Mouse (Mus musculus): ENCODE data around the gene Samd8. TPM values are rescaled to one million over a fixed set of nuclear protein-coding genes. Genes with fewer than 3 reads are reported as not detected.

Samd8 gene
- polyA plus RNA-seq, 1 experiment: 0.47 TPM

- no peaks in the 10 kb centered on the region for H3K36me3 ChIP-seq (ENCODE audit: control insufficient read depth)
- TF ChIP-seq TAL1 (IDR thresholded peaks at IDR 0.05; ENCODE audit: low read length) (no peak), GATA1 (IDR thresholded peaks at IDR 0.05; ENCODE audit: low read length) (no peak)
- H3K4me1 ChIP-seq (ENCODE audit: control insufficient read depth): no peaks in the 10 kb centered on the region
- H3K4me3 ChIP-seq (replicated peaks): no peak overlapping the region
- no peaks in the 10 kb centered on the region; the same call in 1 of the 2 replicates for H3K27me3 ChIP-seq (ENCODE audit: control insufficient read depth)
- H3K9me3 ChIP-seq (ENCODE audit: control insufficient read depth, low read length): no peaks in the 10 kb centered on the region
Measured at GRCm38 (mm10) chr14:21719646-21720383, 30.5 kb upstream of the Samd8 start.

- Histone ChIP-seq H3K9me3 (ENCODE audit: control insufficient read depth, low read length) (no peaks in the 10 kb centered on the region), H3K4me1 (ENCODE audit: control insufficient read depth) (no peaks in the 10 kb centered on the region), H3K27me3 (ENCODE audit: control insufficient read depth) (no peaks in the 10 kb centered on the region; the same call in 1 of the 2 replicates), H3K4me3 (replicated peaks) (no peak overlapping the region), H3K36me3 (ENCODE audit: control insufficient read depth) (no peaks in the 10 kb centered on the region)
- TF ChIP-seq TAL1 (IDR thresholded peaks at IDR 0.05; ENCODE audit: low read length) (no peak), GATA1 (IDR thresholded peaks at IDR 0.05; ENCODE audit: low read length) (no peak)
Measured at GRCm38 (mm10) chr14:21720430-21721205, 29.7 kb upstream of the Samd8 start.

- Histone ChIP-seq H3K27me3 (ENCODE audit: control insufficient read depth) (no peaks in the 10 kb centered on the region; the same call in 1 of the 2 replicates), H3K9me3 (ENCODE audit: control insufficient read depth, low read length) (no peaks in the 10 kb centered on the region), H3K36me3 (ENCODE audit: control insufficient read depth) (no peaks in the 10 kb centered on the region), H3K4me3 (replicated peaks) (no peak overlapping the region), H3K4me1 (ENCODE audit: control insufficient read depth) (no peaks in the 10 kb centered on the region)
- TF ChIP-seq GATA1 (IDR thresholded peaks at IDR 0.05; ENCODE audit: low read length) (no peak), TAL1 (IDR thresholded peaks at IDR 0.05; ENCODE audit: low read length) (no peak)
Measured at GRCm38 (mm10) chr14:21722021-21722698, 28.2 kb upstream of the Samd8 start.

- peaks cover 4% of the 10 kb centered on the region for H3K9me3 ChIP-seq (ENCODE audit: control insufficient read depth, low read length)
- no peak for TF ChIP-seq GATA1 (IDR thresholded peaks at IDR 0.05; ENCODE audit: low read length)
- no peak for TF ChIP-seq TAL1 (IDR thresholded peaks at IDR 0.05; ENCODE audit: low read length)
- no peak overlapping the region for H3K4me3 ChIP-seq (replicated peaks)
- H3K4me1 ChIP-seq (ENCODE audit: control insufficient read depth): peaks cover 4% of the 10 kb centered on the region
- no peaks in the 10 kb centered on the region for H3K36me3 ChIP-seq (ENCODE audit: control insufficient read depth)
- H3K27me3 ChIP-seq (ENCODE audit: control insufficient read depth): no peaks in the 10 kb centered on the region
Measured at GRCm38 (mm10) chr14:21729031-21729732, 21.1 kb upstream of the Samd8 start.

- TF ChIP-seq GATA1 (IDR thresholded peaks at IDR 0.05; ENCODE audit: low read length): no peak
- TF ChIP-seq TAL1 (IDR thresholded peaks at IDR 0.05; ENCODE audit: low read length): no peak
- Histone ChIP-seq H3K36me3 (ENCODE audit: control insufficient read depth) (no peaks in the 10 kb centered on the region), H3K9me3 (ENCODE audit: control insufficient read depth, low read length) (peaks cover 4% of the 10 kb centered on the region)
Measured at GRCm38 (mm10) chr14:21729936-21730335, 20.4 kb upstream of the Samd8 start.

DNA sequence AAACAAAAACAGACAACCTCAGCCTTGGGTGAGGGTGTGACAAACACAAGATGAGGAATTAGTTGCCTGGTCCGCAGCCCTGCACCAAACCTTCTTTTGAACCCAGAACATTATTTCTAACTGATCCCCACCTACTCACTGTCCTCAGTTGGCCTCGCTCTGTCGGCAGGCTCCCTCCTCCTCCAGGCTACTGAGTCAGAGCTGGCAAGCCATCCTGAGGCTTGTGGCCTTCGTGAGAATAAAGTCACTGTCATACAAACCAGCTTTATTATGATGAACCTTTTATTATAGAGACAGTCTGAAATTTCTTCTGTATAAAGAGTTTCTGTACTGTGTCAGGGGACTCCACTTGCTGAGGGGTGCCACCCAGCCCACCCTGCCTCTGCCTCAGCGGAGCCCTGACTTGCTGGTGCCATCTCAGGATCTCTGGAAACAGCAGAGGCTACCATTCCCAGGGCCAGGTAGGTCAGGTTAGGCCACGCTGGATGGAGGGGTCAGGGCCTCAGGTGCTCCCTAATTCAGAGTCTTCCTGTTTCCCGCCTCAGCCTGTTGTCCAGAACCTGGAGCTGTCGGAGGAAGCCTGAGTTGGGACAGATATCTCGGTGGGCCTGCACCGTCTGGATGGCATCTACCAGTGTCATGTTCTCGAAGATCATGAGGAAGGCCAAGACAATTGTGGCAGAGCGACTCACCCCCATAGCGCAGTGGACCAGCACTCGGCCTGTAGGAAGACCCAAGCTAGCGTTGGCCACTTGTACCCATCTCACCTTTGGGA, 17.0 kb upstream of the Samd8 start:
- H3K27me3 ChIP-seq (ENCODE audit: control insufficient read depth): no peaks in the 10 kb centered on the region
- H3K4me3 ChIP-seq (replicated peaks): no peak overlapping the region
- no peaks in the 10 kb centered on the region for H3K36me3 ChIP-seq (ENCODE audit: control insufficient read depth)
- TF ChIP-seq TAL1 (IDR thresholded peaks at IDR 0.05; ENCODE audit: low read length) (no peak), GATA1 (IDR thresholded peaks at IDR 0.05; ENCODE audit: low read length) (no peak)
- peaks cover 4% of the 10 kb centered on the region for H3K4me1 ChIP-seq (ENCODE audit: control insufficient read depth)
- peaks cover 4% of the 10 kb centered on the region for H3K9me3 ChIP-seq (ENCODE audit: control insufficient read depth, low read length)

More at GRCm38 (mm10) chr14:21729936-21730335, 20.4 kb upstream of the Samd8 start:
- Histone ChIP-seq H3K4me3 (replicated peaks) (no peak overlapping the region), H3K4me1 (ENCODE audit: control insufficient read depth) (peaks cover 4% of the 10 kb centered on the region), H3K27me3 (ENCODE audit: control insufficient read depth) (no peaks in the 10 kb centered on the region)

DNA sequence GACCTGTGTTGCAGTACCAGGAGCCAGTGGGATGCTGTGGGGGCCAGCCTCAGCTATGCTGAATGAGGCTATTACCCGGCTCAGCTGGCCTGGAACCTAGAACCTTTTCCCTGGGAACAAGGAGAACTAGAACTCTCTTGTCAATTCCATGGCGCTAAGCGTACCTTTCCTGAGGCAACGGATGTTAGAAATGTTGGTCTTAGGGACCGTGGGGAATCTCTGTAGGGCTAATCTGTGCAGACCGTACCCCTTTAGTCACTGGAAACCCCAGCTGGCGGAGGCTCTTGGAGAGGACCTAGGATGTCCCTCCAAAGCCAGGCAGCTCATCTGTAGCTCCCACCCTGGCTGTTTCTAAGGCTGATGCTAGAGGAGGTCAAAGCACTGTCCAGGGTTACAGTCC, 10.0 kb upstream of the Samd8 start:
- H3K4me3 ChIP-seq (replicated peaks): no peak overlapping the region
- no peaks in the 10 kb centered on the region for H3K9me3 ChIP-seq (ENCODE audit: control insufficient read depth, low read length)
- no peaks in the 10 kb centered on the region for H3K27me3 ChIP-seq (ENCODE audit: control insufficient read depth)
- H3K4me1 ChIP-seq (ENCODE audit: control insufficient read depth): peaks cover 2% of the 10 kb centered on the region
- TF ChIP-seq TAL1 (IDR thresholded peaks at IDR 0.05; ENCODE audit: low read length) (no peak), GATA1 (IDR thresholded peaks at IDR 0.05; ENCODE audit: low read length) (no peak)
- no peaks in the 10 kb centered on the region for H3K36me3 ChIP-seq (ENCODE audit: control insufficient read depth)

GRCm38 (mm10) chr14:21741314-21741713, 9.0 kb upstream of the Samd8 start:
- peaks cover 2% of the 10 kb centered on the region for H3K4me1 ChIP-seq (ENCODE audit: control insufficient read depth)
- no peak overlapping the region for H3K4me3 ChIP-seq (replicated peaks)
- H3K27me3 ChIP-seq (ENCODE audit: control insufficient read depth): no peaks in the 10 kb centered on the region
- no peaks in the 10 kb centered on the region for H3K9me3 ChIP-seq (ENCODE audit: control insufficient read depth, low read length)
- no peak for TF ChIP-seq TAL1 (IDR thresholded peaks at IDR 0.05; ENCODE audit: low read length)
- no peak for TF ChIP-seq GATA1 (IDR thresholded peaks at IDR 0.05; ENCODE audit: low read length)
- no peaks in the 10 kb centered on the region for H3K36me3 ChIP-seq (ENCODE audit: control insufficient read depth)
